Mouse (Mus musculus) cerebellum, adult (tissue): ENCODE results near the gene Otop1.

Experiments used
- ATAC-seq: cut with Nextera tagmentation; 2 replicates; pipeline ENCODE4 v1.9.2; 2017; ENCODE audit warnings: mild to moderate bottlenecking, moderate library complexity, mixed read lengths; ENCODE audit not compliant: insufficient number of reproducible peaks, low FRiP score, low TSS enrichment

Gene Otop1

GRCm38 (mm10) chr5:38275771-38276170 lies at the start of gene Otop1:
Gene Otop1 (plus strand): TSS chr5:38275972.
- no peak for ATAC-seq

DNA sequence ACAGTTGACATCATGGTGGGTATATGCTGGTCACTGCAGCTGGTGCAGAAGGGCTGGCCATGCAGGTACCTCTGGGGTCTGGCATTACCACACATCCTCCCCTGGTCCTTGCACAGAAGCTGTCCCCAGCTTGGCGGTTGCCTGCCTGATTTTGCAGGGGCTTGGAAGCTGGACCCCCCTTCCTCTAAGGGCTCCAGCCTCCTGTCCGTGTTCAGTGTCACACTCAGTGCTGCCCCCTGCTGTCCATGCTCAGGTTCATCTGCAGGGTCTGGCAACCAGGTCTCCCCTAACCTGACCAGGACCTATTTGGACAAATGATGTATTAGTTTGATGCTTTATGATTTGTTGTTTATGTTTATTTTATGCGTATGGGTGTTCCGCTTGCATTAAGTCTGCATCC lies 40.4 kb upstream of the Otop1 start:
- ATAC-seq: no peak

- ATAC-seq: no peak
These were observed 39.1 kb upstream of the Otop1 start for GRCm38 (mm10) chr5:38236627-38237026.

- ATAC-seq: no peak
These were observed 34.9 kb upstream of the Otop1 start for GRCm38 (mm10) chr5:38240727-38241472.

GRCm38 (mm10) chr5:38241473-38241834 lies 34.3 kb upstream of the Otop1 start:
- no peak for ATAC-seq

DNA sequence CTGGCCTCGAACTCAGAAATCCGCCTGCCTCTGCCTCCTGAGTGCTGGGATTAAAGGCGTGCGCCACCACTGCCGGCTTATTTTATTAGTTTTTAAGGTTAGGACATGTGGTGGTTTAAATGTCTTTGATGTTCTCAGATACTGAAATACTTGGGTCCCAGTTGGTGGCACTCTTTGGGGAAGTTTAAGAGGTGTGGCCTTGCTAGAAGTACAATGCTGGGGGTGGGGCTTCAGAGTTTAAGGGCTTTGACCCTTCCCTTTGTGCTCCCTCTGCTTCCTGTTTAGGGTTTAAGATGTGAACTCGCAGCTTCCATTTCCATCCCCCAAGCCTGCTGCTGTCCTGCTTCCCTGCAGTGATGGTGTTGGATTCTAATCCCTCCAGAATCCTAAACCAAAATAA lies 33.8 kb upstream of the Otop1 start:
- no peak for ATAC-seq

DNA sequence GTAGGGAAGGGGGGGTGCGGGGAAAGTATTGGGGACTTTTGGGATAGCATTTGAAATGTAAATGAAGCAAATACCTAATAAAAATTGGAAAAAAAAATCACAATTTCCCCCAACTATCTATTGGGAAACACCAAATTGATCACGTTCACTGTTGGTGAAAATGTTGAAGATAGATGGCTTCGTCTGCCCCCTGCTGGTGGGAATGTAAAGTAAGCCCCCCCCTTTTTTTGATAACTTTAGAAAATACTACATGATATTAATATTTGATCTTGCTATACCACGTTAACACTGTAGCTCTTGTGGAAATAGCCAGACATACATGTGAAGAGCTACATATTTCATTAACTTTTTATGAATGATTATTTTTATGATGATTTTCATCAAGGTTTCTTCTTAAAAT lies 20.6 kb upstream of the Otop1 start:
- no peak for ATAC-seq

GRCm38 (mm10) chr5:38255644-38256043 lies 20.1 kb upstream of the Otop1 start:
- no peak for ATAC-seq

DNA sequence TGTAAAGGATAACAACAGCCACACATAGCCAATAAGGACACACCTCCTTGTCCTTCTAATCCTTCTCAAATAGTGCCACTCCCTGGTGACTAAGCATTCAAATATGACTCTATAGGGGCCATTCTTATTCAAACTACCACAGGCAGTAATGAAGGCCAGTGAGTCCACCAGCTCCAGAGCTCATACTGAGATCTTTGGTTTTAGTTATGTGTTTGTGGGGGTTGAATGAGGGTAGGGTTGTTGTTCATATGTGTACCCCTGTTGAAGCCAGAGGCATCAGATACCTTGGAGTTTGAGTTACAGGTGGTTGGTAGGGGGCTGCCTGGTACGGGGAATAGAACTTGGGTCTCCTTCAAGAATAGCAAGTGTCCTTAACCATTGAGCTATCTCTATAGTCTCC lies 19.2 kb upstream of the Otop1 start:
- ATAC-seq: no peak

GRCm38 (mm10) chr5:38258034-38258772 lies 17.6 kb upstream of the Otop1 start:
- ATAC-seq: no peak

GRCm38 (mm10) chr5:38258773-38259146 lies 17.0 kb upstream of the Otop1 start:
- ATAC-seq: no peak

DNA sequence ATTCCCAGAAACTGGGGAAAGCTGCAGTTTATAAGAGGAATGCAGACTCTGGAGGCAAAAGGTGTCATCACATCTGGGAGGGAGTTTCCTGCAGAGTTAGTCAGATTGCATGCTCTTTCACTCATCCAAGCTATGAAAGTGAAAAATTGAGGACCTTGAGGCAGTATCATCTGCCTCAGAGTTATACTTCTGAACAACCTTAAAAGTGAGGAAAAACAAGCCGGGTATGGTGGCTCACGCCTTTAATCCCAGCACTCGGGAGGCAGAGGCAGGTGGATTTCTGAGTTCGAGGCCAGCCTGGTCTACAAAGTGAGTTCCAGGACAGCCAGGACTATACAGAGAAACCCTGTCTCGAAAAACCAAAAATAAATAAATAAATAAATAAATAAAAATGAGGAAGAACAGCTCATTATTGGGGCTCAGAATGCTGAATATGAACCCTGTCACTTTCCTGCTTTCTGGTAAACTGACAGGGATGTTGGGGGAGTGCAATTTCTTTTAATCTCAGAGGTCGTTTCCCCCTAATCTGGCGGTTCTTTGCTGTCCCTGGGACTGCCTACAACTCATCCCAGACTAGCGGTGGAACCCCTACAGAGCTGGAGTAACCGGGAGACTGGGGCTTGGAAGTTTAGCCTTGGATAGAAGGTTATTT lies 16.2 kb upstream of the Otop1 start:
- ATAC-seq: no peak

- peak; percentile 87 for ATAC-seq
These were observed 15.6 kb upstream of the Otop1 start, which contains the start of gene Tmem128 for GRCm38 (mm10) chr5:38260107-38260682. Gene Tmem128 (plus strand): TSS chr5:38260185.

GRCm38 (mm10) chr5:38270942-38271341 lies 4.8 kb upstream of the Otop1 start:
- no peak for ATAC-seq

DNA sequence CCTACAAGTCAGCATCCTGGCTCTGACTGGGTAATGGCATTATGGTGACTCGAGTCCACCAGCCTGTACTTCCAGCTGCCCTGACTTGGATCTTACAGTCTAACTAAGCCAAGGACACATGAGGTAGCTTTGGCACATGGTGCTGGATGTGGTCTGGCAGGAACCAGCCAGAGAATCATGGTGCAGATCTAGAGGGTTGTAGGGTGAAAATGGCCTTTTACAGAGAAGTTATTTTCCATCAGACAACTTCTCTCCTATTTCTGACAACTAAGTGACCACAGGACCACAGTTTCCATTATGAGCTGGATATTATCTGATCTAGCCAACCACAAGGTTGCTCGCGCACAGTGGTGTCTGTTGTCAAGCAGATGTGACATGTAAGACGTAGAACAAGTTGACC lies 1.9 kb upstream of the Otop1 start:
- no peak for ATAC-seq

- no peak for ATAC-seq
These were observed 679 bp downstream of the Otop1 start for GRCm38 (mm10) chr5:38276451-38276850.

DNA sequence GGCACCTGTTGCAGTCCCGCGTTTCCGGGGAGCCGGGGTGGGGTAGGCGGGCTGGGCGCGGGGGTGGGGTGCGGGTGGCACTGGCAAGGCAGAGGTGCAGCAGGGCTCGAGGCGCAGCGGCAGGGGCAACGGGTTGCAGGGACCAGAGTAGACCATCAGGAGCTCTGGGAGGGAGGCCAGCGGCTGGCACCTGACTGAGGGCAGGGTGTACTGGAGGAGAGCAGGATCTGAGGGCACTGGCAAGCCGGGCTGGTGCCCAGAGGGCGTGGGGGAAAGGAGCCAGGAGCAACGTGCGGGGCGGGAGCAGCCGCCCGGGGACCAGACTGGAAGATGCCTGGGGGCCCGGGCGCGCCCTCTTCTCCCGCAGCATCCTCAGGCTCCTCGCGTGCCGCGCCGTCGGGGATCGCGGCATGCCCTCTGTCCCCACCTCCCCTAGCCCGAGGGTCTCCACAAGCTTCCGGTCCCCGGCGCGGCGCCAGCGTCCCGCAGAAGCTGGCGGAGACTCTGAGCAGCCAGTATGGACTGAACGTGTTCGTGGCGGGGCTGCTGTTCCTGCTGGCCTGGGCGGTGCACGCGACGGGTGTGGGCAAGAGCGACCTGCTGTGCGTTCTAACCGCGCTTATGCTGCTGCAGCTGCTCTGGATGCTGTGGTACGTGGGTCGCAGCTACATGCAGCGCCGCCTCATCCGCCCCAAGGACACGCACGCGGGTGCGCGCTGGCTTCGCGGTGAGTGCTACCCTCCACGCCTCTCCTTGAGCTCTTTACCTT lies 1.5 kb downstream of the Otop1 start:
- no peak for ATAC-seq

GRCm38 (mm10) chr5:38277936-38278600 lies 2.3 kb downstream of the Otop1 start:
- no peak for ATAC-seq

GRCm38 (mm10) chr5:38280075-38280474 lies 4.3 kb downstream of the Otop1 start:
- ATAC-seq: no peak

DNA sequence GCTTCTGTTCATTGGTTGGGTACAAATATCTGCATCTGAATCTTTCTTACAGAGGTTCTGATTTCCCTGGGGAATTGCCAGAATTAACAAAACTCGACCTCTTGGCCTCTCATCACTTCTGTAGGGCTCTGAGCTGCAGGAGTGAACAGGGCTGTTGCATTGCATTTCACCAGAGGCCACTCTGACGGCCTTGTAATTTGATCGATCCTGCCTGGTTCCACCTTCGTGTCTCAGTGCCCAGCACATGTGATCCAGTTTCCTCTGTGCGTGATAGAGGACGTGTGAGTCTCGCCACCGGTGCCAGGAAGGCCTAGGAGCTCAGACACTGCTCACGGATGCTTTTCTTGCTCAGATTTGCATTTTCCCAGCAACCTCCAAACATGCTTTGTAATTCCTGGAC lies 10.0 kb downstream of the Otop1 start:
- no peak for ATAC-seq
